Mouse (Mus musculus): ENCODE data around the gene Ppp1r11.
A peak's percentile ranks its signal among the peaks of the same experiment; 100 is the strongest.
"Not testable (repeated sequence)": the region's sequence is repeated elsewhere in the genome, so short reads cannot be mapped to it uniquely, and the experiment has no call there.

Gene Ppp1r11

DNA sequence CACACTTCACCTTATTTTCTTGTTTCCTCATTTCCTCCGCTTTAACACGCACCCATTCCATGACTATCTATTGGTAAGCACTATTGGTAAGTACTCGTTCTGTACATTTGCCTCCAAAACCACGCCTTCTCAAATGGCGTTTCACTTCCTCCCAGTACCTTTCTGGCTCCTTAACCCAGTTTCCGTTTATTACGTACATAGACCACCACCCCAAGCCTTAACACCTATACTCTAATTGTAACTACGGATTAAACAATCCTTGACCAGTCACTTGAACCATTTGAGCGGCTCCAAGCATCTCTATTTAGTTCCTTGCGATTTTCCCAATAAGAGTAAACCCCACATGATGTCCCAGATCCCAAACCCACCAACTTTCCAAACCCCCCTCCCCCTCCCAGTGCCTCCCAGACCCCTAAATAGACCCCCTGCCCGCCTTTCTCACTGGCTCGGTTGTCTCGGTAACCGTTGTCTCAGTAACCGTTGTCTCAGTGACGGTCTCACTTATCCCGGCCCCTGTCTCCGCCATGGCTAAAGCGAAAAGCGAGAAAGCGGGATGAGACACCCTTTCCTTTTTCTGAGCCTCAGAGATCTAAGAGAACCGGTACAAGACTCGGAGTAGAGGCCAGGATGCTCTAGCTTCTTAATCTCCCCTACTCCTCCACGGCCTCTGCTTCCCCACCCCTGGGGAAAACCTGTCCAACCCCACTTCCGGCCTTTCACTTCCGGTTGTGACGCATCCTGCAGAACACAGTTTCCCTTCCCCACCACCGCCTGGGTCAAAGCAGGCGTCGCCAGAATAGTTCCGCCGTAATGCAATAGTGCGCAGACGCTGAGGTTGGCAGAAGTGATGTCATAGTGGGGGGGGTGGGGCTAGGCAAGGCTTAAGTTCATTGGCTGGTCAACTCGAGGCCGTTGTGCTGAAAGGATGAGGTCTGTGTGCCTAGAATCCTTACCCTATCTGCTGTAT, at the start of gene Ppp1r11:
Ppp1r11 (minus strand) TSS at position 761 of the 967 bp plus-strand sequence.
- DNase-seq (ENCODE audit: low spot score), result peak; percentile 99

DNA sequence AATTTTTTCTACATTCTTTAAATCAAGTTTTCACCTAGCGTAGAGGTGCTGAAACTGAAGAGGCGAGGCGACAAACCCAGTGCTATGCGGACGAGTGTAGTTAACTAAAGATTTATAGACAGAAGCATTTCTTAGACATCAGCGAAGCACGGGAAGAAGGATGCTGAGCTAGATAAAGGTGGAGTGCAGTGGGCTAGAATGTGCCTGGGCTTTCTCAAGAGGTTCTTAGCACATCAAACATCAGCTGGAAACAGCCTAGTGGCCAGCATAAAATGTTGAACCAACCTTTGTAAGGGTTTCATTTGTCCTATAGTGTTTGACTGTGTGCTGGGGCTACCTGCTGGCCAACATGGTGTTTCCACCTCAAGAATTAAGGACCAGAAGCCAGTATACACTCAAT, 49.3 kb upstream of the Ppp1r11 start, which contains the start of gene Zfp57:
Zfp57 (plus strand) TSS at position 301 of the 400 bp plus-strand sequence.
- no peak for DNase-seq (ENCODE audit: low spot score)

DNA sequence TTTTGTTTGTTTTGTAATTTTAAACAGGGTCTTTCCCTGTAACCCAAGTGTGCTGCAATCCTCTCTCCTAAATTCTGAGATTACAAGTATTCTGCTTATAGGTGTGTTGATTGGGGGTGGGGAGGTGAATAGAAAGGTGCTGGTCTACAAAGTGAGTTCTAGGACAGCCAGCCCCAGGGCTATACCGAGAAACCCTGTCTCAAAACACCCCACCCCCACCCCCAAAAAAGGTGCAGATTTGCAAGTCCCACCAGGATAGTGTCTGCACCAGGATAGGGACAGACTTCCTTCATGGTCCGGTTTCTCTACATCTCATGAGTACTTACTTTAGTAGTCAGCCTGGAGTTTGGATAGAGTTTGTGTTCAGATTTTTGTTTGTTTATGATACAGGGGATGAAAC, 46.9 kb upstream of the Ppp1r11 start:
- no peak for DNase-seq (ENCODE audit: low spot score)

DNA sequence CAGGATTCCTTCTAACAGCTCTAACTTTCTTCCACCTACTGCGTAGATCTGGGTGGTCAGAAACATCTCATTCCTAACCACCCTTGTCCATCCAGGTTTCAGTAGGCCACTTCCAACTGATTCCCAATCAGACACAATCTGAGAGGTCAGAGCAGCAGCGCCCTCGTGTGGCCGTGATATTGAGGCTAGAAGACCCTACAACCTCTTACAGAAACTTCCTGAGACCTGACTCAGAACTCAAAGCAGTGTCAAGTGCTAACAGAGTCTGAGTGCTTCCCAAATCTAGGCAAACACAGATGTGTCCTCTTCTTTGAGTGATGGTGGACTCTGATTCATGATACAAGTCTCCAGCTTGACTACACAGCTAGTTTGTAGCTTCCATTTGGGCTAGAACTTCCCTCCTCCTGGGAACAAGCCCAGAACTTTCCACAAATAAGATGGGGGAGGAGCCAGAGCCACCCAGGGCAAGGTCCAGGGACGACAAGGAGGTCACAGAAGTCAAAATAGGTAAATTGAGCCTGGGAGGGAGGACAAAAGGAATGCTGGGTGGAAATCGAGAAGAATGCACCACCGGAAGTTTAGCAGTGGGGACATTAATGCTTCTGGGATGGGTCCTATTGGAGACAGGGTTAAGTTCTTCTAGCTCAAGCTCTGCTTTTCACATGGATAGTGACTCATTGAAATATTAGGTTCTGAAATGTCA, 45.6 kb upstream of the Ppp1r11 start:
- DNase-seq (ENCODE audit: low spot score), result peak; percentile 93

DNA sequence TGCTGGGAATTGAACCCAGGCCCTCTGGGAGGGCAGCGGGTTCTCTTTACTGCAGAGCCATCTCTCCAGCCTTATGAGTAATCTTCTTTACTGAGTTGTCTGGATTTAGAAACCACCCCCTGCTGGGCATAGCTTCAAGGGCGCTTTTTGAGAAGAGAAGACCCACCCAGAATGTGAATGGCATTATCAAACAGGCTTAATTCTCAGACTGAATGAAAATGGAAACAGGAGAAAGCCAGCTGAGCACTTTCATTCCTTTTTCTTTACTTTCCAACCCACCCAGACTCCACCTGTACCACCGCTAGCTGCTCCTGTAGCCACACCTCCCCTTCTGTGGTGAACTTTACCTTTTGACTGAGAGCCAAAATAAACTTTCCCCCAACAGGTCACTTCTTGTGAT, 43.9 kb upstream of the Ppp1r11 start:
- no peak for DNase-seq (ENCODE audit: low spot score)

DNA sequence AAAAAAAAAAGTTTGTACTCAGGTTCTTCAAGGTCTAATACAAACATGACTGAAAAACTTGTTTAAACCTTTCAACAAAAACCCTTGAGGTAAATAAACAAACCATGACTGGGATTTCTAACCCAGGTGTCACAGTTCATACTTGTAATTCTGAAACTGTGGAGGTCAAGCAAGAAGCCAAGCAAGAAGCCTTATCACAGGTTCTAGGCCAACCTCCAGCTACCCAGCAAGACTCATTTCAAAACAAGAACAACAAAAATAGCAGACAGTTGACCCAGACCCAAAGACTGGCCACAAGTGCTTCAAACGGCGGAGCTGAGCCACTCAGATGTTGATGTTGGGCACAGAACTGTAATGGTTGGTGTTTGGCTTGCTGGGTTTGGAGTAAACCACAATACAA, 43.0 kb upstream of the Ppp1r11 start:
- no peak for DNase-seq (ENCODE audit: low spot score)

DNA sequence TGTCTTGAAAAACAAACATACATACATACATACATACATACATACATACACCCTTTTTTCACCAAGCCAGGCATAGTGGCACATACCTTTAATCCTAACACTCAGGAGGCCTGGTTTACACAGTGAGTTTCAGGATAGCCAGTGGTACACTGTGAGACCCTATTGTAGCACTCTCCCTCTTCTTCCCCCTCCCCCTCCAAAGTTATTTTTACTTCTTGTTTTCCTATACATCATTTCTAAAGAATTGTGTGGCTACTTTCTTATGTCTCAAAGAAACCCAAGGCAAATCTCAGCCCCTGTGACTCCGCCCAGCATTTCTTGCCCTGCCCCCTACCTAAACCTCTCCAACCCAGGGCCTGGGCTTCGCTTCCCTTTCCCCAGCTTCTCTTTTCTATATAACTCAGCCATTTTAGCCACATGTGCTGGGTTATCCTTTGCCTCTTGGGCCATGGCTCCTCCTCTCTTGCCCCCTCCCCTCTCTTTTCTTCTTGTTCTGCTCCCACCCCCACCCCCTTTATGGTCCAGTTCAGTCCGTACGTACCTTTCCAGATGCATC, 42.3 kb upstream of the Ppp1r11 start:
- DNase-seq (ENCODE audit: low spot score), result no peak

DNA sequence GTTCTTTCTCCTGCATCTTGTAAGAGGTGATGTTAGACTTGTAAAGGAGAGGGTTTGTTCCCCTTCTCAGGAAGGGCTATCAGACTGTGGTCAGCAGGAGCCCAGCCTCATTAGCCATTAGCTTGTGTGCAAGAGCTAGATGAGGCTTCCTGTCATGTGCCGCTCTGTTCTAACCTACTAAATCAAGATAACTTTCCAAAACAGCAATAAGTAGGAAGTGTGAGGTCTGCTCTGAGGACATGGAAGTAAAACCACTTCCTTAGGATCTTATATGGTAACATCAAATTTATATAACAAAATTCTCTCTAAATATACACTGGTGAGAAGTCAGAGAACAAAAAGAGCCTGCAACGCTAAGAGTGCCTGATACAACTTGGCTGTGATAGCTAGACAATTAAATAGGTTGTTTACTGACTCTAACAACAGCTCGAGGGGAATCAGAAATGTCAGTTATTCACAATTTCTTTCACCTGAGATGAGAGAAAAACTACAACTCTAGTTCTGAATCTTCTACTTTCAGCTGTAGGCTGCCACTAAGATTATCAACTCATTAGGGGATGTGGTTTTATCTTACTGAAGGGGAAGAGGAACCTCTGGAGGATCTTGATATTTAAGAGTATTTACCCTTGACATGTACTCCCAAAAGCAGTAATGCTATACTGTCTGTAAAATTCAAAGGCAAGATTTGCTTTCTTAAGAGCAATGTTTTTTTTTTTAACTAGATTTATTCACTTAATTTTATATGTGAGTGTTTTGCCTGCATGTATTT, 41.0 kb upstream of the Ppp1r11 start:
- DNase-seq (ENCODE audit: low spot score), result no peak

DNA sequence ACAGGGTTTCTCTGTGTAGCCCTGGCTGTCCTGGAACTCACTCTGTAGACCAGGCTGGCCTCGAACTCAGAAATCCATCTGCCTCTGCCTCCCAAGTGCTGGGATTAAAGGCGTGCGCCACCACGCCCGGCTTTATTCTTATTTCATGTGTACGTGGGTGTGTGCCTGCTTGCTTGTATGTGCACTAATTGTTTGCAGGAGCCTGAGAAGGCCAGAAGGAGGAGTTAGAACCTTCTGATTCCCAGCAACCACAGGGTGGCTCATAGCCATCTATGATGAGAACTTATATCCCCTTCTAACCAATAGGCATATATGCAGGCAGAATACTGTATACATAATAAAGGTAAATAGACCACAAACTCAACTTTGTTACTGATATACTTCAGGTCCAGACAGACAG, 39.1 kb upstream of the Ppp1r11 start:
- not testable (repeated sequence) for DNase-seq (ENCODE audit: low spot score)

DNA sequence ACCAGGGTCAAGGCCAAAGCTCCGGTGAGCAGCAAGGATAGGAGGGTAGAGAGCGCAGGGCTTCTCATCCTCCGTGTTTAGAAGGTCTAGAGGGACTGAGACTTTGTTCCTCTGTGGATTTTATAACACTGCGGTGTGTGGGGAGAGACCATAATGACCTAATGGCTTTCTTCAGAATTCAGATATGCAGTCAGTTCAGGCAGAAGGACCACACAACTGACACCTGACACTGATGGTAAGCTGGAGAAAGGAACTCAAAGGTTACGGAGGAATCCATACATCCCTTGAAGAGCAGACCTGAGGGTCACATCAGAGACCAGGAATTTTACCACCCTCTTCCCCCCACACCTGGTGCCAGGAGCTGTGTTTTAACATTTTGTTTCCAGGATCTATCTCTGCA, 37.9 kb upstream of the Ppp1r11 start, which contains the start of gene H2-M5:
H2-M5 (minus strand) TSS at position 101 of the 400 bp plus-strand sequence.
- no peak for DNase-seq (ENCODE audit: low spot score)

DNA sequence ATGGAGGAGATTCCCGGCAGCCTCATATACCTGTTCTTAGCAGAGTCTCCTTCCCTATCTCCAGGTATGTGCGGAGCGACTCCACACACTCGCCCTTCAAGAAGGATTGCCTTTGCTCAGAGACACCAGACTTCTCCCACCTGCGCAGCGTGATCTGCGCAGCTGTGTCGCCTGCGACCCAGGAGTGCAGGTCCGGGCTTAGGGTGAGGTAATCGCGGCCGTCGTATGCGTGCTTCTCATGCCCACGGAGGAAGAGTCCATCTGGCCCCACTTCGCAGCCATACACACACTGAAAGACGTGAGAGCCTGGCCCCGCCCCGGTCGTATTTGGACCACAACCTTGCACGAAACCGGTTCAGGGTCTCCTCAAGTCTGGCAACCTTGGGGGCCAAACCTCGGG, 36.9 kb upstream of the Ppp1r11 start:
- no peak for DNase-seq (ENCODE audit: low spot score)

DNA sequence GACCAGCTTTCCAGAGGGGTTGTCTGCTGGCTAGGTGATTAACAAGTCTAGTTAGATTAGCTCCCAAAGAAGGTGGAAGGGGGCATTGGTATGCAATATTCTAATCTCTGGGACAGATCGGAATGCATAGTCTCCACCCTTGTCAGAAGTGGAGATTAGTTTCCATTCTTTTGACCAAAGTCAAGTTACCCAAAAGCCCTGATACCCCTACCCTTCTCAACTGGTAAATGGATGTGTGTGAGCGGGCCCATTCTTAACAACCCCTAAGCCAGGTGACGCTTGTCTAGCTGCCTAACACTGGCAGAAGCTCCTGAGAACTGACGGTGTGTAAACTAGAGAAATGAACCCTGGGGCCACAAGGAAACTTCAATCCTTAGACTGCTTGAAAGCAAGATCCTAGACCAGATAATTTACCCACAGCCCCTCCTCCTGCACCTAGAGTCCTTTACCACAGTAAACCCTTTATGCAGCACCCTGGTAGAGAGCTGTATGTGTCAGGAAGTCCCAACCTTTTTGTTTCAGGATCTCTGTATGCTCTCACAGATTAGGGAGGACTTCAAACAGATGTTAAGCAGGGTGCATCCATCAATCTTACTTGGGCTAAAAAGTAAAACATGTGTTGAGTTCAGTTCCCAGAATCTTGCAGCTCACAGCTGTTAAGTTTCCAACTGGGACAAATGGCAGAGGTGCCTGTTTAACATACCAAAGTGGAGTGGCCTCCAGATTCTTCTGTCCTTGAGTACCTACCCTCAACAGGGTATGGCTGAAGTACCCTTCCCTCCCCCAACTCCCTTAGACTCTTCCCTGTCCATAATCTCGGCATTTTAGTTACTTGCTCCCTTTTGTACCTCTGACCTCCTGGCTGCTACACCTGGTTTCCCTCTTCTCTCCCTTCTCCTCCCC, 31.0 kb upstream of the Ppp1r11 start:
- peak; percentile 15 for DNase-seq (ENCODE audit: low spot score)

DNA sequence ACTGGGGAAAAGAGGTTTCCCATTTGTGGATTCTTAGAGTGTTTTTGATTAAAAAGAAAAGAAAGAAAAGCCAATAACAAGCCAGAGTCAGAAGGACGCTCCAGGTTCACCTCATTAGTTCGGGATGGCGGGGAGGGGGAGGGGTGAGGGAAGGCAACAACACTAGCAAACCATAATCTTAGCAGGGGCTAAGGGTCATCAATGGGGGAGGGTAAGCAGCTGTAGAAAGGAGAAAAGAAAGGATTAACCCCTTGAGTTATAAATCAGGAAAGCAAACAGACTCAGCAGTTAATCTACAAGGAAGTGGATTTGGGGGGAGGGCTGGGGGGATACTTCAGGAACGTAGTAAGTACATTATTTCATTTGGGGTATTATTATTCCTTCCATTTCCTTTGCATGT, 30.3 kb upstream of the Ppp1r11 start:
- DNase-seq (ENCODE audit: low spot score), result peak; percentile 55

DNA sequence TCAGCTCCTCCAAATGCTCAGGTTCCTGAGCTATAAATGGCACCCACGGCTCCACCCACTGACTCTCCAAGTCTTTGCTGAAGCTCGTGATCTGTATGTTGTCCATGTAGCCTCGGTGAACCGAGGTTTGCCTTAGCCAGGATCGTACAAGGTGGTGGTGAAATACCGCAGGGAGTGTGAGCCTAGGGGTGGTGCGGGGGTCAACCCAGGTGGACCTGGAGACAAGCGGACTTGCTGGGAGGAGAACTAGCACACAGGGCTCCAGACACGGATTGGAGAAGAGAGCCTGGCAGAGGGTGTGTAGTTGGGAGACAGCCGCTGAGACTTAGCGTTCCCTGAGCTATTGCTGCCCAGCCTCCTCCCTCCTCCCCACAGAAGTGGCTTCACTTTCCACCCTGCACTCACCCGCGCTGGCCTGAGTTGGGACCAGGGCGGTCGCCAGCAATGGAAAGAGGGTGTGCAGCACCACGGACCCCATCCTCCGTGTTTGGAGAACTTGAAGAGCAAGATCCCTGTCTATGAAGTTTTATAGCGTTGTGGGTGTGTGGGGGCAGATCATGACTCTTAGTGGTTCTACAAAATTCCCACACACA, 29.8 kb upstream of the Ppp1r11 start, which contains the start of gene 2410137M14Rik:
2410137M14Rik (minus strand) TSS at position 17 of the 593 bp plus-strand sequence.
- DNase-seq (ENCODE audit: low spot score), result peak; percentile 17

DNA sequence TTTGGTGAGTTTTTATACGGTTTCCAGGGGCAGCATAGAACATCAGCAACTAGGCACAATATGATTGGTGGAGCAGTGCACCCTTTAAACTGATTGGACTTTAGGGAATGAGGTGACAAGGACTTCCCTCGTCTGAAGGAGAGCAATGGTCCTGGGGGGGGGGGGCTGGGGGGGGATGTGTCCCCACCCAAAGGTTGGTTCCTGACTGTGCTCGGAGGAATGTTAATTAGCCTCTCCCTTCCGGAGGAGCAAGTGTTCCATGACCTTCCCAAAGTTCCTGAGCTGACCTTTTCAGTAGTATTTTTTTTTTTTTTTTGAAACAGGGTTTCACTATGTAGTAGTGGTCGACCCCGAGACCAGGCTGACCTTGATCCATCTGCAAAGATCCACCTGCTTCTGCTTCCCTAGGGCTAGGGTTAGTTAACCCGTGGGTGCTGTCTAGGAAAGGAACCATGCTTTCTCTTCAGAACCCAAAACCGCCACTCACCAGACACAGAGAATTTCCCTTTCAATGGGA, 21.8 kb upstream of the Ppp1r11 start:
- no peak for DNase-seq (ENCODE audit: low spot score)

DNA sequence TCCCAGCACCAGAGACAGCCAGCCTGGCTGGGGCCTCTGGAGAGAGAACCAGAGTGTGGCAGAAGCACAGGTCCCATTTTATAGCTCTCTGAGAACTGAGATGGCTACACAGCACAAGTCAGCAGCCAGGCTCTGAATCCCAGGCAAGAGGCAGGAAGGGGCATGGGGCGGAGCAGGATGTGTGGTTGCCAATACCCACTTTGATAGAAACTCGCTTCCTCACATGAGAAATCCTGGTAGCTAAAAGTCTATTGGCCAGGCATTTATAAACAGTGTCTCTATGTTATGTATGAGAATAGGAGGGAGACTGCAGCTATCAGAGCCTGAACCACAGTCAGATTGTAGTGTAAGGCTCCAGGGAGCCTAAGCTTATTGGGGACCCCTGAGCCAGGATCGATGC, 21.2 kb upstream of the Ppp1r11 start:
- no peak for DNase-seq (ENCODE audit: low spot score)

DNA sequence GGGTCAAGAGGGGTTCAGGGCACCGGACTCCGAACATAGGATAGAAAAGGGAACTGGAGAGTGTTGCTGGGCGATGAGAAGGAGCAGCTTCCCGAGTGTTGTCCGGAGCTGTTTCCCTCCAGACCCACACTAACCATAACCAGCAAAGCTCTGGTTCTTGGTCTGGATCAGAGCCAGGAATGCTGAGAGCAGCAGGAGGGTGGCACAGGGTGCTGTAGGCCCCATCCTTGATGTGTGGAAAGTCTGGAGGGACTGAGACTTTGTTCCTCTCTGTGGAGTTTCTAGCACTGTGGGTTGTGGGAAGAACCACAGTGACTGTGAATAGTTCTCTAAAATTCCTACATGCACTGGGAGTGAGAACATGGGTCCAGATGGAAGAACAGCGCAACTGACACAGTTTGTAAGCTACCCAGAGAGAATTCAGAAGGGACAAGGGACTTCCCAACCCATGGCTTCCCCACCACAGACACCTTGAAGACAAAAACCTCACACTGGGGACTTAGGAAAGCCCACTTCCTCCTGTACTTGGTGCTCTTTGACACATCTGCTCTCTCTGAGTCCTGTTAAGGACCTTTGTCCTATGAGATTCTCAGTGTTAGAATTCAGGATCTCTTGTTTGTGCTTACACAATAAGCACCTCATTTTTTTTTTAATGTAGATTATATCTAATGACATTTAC, 19.8 kb upstream of the Ppp1r11 start:
- DNase-seq (ENCODE audit: low spot score), result no peak

DNA sequence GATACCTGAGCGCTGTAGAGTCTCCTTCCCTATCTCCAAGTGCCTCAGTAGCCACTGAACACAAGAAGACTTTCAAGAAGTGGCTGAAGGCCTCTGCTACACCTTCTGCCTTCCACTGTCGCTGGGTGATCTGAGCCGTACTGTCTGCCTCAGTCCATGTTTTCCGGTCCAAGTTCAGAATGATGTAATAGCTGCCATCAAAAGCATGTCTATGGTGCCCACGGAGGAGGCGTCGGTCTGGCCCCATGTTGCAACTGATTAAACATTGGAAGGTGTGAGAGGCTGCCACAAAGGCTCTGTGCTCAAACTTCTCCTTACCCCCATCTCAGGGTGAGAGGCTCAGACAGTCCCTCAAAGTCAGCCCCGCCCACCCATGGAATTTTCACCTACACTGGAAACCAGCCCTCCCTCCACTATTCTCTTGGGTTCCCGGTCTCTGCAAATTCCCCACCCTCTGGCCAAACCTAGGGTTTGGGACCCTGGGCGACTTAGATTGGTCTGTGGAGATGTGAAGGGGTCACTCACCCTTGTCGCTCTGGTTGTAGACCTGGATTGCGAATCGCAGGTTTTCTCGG, 18.9 kb upstream of the Ppp1r11 start:
- no peak for DNase-seq (ENCODE audit: low spot score)

DNA sequence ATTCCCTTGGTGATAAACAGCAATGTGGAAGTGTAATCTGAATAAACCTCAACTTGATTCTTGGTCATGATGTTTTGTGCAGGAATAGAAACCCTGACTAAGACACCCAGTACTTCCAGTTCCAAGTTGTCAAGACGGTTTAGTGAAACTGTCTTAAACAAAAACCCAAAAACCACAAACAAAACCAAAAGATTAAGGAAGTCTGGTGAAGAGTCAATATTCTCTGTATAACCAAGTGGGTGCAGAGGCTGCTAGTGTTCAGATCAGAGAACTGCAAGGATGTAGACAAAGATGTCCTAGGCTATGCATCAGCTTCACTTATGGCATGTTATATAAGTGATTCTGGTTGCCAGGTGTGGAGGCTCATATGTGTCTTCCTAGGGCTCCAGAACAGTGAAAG, 15.3 kb upstream of the Ppp1r11 start:
- no peak for DNase-seq (ENCODE audit: low spot score)
